Mouse (Mus musculus) c-Kit-positive CD71-negative TER-119-negative erythroid progenitor cells, embryonic 14.5 days (primary cell): ENCODE data around the gene Ppp4c.
A peak's percentile ranks its signal among the peaks of the same experiment; 100 is the strongest.

Source experiments
- DNase-seq: peaks from one replicate; pipeline ENCODE4 v3.0.0-alpha.2; 2013; ENCODE audit warnings: low read depth

Ppp4c gene

GRCm38 (mm10) chr7:126801057-126801422 lies 8.7 kb upstream of the Ppp4c start:
- DNase-seq, result no peak

GRCm38 (mm10) chr7:126800269-126801056 lies 8.2 kb upstream of the Ppp4c start:
- no peak for DNase-seq

GRCm38 (mm10) chr7:126799468-126800268 lies 7.4 kb upstream of the Ppp4c start:
- peak; percentile 70 for DNase-seq

- peak; percentile 97 for DNase-seq
Measured at GRCm38 (mm10) chr7:126799050-126799467, 6.8 kb upstream of the Ppp4c start.

- no peak for DNase-seq
Measured at GRCm38 (mm10) chr7:126798127-126799049, 6.1 kb upstream of the Ppp4c start.

DNA sequence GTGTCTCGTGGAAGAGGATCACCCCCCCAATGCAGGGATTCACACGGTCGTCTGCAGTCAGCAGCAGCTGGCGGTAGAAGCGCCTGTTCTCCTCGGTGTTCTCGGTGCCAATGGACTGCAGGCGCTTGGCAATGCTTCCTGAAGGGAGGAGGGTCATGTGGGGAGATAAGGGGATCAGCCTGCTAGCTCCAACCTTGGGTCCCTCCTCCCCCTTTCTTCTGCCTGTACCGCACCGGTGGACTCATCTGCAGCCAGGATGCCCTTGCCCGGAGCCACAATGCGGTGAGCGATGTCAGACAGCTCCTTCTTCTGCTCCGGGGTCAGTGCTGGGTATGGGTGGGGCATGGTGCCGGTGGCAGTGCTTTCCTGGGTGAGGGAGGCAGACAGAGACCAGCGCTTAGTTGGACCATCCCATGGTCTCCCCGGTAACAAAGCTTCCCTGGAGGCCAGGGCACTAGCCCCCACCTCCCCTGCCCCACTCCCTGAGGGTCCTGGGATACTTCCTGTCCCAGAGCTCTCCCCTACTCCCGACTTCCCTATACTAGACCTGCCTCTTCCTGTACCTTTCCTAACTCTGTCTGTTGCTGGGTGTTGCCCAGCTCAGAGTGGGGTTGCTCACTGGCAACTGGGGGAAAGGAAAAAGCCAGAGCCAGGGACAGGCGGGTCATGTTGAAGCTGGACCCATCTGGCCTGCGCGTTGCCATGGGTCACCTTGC lies 5.3 kb upstream of the Ppp4c start, which contains the start of gene Fam57b:
TSS of gene Fam57b (plus strand) at position 258 of the 716 bp plus-strand sequence.
- DNase-seq, result no peak

GRCm38 (mm10) chr7:126796350-126796932 lies 4.1 kb upstream of the Ppp4c start:
- no peak for DNase-seq

GRCm38 (mm10) chr7:126795387-126796317 lies 3.4 kb upstream of the Ppp4c start:
- no peak for DNase-seq

GRCm38 (mm10) chr7:126794271-126794605 lies 1.9 kb upstream of the Ppp4c start:
- DNase-seq, result no peak

- no peak for DNase-seq
Measured at GRCm38 (mm10) chr7:126793456-126794270, 1.4 kb upstream of the Ppp4c start.

- no peak for DNase-seq
Measured at GRCm38 (mm10) chr7:126792721-126793443, 586 bp upstream of the Ppp4c start.

DNA sequence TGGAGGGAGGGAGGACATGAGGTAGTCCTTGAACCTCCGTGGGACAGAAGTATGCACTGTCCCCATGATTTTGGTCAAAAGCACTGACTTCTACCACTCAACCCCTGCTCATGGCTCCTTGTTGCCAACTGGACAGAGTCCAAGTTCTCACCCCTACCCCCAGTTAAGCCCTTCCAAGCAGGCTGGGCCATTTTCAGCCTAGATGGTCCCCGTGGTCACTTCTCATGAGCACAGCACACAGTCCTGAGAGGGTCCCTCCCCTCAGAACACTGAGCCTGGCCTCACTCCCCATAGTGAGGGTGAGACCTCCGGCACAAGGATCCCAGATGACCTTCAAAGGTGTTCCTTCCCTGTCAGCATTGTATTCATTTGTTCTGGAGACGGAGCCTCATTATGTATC lies 3.2 kb downstream of the Ppp4c start:
- DNase-seq, result no peak

DNA sequence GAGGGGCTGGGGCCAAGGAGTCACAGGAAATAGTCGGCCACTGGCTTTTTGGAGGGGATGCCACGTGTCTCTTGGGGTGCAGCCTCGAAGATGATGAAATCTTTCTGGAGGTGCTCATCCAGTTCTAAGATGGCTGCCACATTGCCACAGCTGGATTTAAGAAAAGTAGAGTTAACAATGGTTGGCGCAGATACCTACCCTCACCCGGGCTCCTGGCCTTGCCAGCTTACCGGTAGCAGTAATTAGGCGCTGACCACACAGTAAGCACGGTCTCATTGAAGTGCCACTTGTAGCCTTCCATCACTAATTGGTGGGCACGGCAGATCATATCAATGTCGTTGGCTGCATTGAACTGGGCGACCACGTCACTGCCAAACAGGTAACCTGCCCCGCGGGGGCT lies 6.2 kb downstream of the Ppp4c start:
- no peak for DNase-seq

- no peak for DNase-seq
Measured at GRCm38 (mm10) chr7:126785056-126785455, 7.2 kb downstream of the Ppp4c start.

DNA sequence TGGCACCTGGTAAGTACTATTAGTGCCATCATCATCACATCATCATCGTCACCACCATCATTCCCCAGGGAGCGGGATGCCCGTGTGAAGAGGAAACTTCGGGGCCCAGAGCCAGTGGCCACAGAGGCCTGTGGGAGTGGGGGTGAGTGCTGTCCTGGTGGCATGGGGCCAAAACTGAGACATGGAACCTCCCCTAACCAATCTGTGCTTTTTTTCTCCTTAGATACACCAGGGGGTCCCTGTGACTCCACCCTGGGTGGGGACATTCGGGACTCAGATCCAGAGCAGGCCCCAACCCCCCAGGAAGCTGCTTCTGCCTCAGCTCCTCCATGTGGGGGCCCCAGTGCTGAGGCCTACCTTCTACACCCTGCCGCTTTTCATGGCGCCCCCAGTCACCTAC lies 7.8 kb downstream of the Ppp4c start:
- DNase-seq, result no peak

GRCm38 (mm10) chr7:126782693-126783092 lies 9.6 kb downstream of the Ppp4c start:
- no peak for DNase-seq

DNA sequence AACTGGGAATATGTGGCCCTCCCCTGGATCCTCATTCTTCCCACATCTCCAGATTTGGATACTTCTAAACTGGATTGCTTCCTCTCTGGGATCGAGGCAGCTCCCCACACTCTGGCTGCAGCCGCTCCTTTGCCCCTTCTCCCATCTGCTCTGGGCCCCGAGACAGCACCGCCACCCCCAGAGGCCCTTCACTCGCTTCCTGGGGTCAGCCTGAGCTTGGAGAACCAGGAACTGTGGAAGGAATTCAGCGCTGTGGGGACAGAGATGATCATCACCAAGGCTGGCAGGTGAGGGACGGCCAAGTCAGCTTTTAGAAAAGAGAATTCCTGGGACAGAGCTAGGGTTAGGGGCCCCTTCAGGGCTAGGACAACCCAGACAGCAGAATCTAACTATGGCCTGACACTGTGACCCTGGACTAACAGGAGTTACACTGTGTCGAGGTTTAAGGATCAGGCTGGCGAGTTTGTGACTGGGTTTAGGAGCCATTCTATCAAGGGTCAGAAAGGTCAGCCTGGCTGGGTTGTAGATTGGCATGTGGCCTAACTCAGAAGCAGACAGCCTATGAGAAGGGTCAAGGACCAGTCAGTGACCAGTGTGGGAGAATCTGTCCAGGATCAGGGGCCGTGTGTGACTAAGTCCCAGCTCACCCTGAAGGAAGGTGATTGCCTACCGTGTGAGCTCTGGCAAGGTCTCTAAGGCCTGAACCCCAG lies 10.5 kb downstream of the Ppp4c start:
- no peak for DNase-seq
